ENCODE assay signal across 20 mouse cellular contexts in the genomic region with DNA sequence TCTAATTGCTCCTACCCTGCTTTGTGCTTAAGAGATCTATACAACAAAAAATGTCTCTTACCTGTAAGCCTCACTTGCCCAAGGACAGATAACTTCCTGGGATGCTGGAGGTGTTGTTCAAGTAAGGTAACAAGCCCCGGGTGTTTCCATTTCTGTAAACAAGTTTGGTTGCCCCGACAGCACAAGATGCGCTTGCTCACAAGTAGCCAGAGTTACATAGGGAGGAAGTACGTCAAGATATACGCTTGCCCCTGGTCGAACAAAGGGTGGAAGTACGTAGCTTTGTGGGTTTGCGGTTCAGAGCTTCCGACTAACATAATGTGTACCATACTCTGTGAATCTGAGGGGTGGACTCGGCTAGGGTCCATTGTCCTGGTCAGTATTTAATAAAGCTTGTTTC. TPM values are rescaled to one million over a fixed set of nuclear protein-coding genes. Genes with fewer than 3 reads are reported as not detected.
DNase-seq lines count a peak whose midpoint lies in the region; ATAC-seq and TF ChIP-seq lines count a peak whose summit lies in the region.
"Had no signal": no experiment of that assay in that cellular context is flagged by ENCODE, and none has a peak within 500 bp of the region (broad histone marks: within the 10 kb centered on the region; RNA-seq: fewer than 3 reads in every experiment).

No protein-coding gene starts in this region.

- H3K4me3 ChIP-seq in testis, adult 2 months (ENCODE audit: control insufficient read depth, low read depth, low read length) = peak overlapping the region; percentile 12; the same call in 1 of the 2 replicates
- H3K4me3 ChIP-seq: embryonic facial prominence, embryonic 13.5 days; gastrocnemius, adult 2 months; heart, embryonic 12.5 days; hindbrain, embryonic 13.5 days; midbrain, embryonic 13.5 days; myocyte; neural tube, embryonic 15.5 days had no signal

- no peak overlapping the region for H3K27ac ChIP-seq in testis, adult 2 months (ENCODE audit: control insufficient read depth, insufficient read depth, low read depth, low read length)
- H3K27ac ChIP-seq: embryonic facial prominence, embryonic 13.5 days; gastrocnemius, adult 2 months; hindbrain, embryonic 13.5 days; midbrain, embryonic 13.5 days; neural tube, embryonic 15.5 days had no signal

- no peak for TF ChIP-seq CTCF in testis, adult 2 months (IDR thresholded peaks at IDR 0.05; ENCODE audit: control insufficient read depth, insufficient read depth, insufficient replicate concordance, low read depth, low read length)

- ATAC-seq in inflammation-experienced regulatory T-cells, adult 6 months = peak; percentile 42
- ATAC-seq: intestine, embryonic 16.5 days; midbrain, embryonic 13.5 days had no signal

- H3K4me1 ChIP-seq in testis, adult 2 months (ENCODE audit: control insufficient read depth, insufficient read depth, low read length) = peaks cover 3% of the 10 kb centered on the region
- H3K4me1 ChIP-seq: embryonic facial prominence, embryonic 13.5 days; heart, embryonic 12.5 days; hindbrain, embryonic 13.5 days; midbrain, embryonic 13.5 days; neural tube, embryonic 15.5 days had no signal

- no peaks in the 10 kb centered on the region; the same call in 1 of the 2 replicates for H3K27me3 ChIP-seq in testis, adult 2 months (ENCODE audit: control insufficient read depth, insufficient read depth, low read length)
- H3K27me3 ChIP-seq: embryonic facial prominence, embryonic 13.5 days; heart, embryonic 12.5 days; hindbrain, embryonic 13.5 days; midbrain, embryonic 13.5 days; neural tube, embryonic 15.5 days had no signal

- H3K36me3 ChIP-seq in testis, adult 2 months (ENCODE audit: control insufficient read depth, insufficient read depth, low read length) = no peaks in the 10 kb centered on the region
- H3K36me3 ChIP-seq: embryonic facial prominence, embryonic 13.5 days; heart, embryonic 12.5 days; hindbrain, embryonic 13.5 days; midbrain, embryonic 13.5 days; neural tube, embryonic 15.5 days had no signal

- no peak for DNase-seq in testis, postnatal 14 days (ENCODE audit: low spot score)
- peak; percentile 49 for DNase-seq in R1 (ENCODE audit: low read depth, low spot score)
- DNase-seq in retina, embryonic 14.5 days (ENCODE audit: low spot score) = no peak
- no peak for DNase-seq in urinary bladder, postnatal 36 days (ENCODE audit: low spot score in 2 of 2)
- no peak for DNase-seq in embryo, embryonic 10.5 days (ENCODE audit: low spot score)
- DNase-seq: adrenal gland, adult 8-10 months; cerebellum, adult 9-10 months; gastrocnemius, adult 2 months; heart, postnatal 14 days; kidney, postnatal 36 days; right cerebral cortex, postnatal 4 days had no signal

- TF ChIP-seq POLR2A in testis, adult 2 months (IDR thresholded peaks at IDR 0.05; ENCODE audit: control insufficient read depth, low read depth, low read length) = no peak

RNA-seq across cellular contexts. Expression of a gene that starts 25.7 kb away (rescaled TPM):
- polyA plus RNA-seq in testis, adult 2 months (2012; rRNA removed) = 5.6 and 7.0 TPM in 2 replicates
- 10 to 100 TPM; 59.7 to 87.8 (median 69.5) TPM for polyA plus RNA-seq in inflammation-experienced regulatory T-cells, adult 6 months (2017; shearing (Covaris generic))
